Mouse (Mus musculus): ENCODE data around the gene Map7. TPM values are rescaled to one million over a fixed set of nuclear protein-coding genes. Genes with fewer than 3 reads are reported as not detected.

Gene Map7
- total RNA-seq, 2 experiments from 2014 or later: 42.3 to 49.4 TPM

DNA sequence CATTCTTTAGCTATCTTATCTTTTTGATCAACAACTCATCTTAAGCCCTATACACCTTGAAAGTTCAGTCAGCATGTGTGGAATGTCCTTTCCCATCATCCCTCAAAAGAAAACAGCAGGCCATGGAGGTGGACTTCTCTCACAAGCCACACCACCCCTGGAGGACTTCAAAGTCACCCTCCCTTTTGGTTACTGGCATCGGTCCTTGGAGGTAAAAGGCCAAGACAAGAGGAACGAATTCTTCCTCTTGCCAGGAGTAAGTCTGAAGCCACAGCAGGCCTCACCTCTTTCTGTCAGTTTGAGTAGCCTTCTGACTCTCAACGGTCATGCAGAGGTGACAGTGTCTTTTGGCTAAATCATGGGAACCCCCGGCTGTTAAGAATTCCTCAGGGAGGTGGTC, 36.1 kb downstream of the Map7 start:
- DNase-seq (ENCODE audit: low spot score in 2 of 2): no peak

DNA sequence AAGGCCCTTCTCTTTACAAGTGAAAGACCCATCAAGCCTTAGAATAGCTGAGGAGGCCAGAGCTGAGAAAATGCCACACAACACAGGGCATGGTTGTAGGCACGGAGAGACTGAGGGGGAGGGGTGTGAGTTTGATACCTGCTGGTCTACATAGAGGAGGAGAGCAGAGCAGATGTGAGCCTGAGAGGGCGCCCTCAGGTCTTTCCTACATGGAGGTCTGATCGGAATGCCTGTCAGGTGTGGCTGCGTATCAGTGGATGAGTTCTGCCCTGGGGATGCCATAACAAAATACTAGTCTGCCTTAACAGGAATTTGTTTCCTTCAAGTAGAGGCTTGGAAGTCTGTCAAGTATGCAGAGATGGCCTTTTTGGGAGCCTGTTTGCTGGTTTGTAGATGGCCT, 37.0 kb downstream of the Map7 start:
- no peak for DNase-seq (ENCODE audit: low spot score in 2 of 2)

GRCm38 (mm10) chr10:20185806-20186205, 37.5 kb downstream of the Map7 start:
- DNase-seq (ENCODE audit: low spot score in 2 of 2): no peak

DNA sequence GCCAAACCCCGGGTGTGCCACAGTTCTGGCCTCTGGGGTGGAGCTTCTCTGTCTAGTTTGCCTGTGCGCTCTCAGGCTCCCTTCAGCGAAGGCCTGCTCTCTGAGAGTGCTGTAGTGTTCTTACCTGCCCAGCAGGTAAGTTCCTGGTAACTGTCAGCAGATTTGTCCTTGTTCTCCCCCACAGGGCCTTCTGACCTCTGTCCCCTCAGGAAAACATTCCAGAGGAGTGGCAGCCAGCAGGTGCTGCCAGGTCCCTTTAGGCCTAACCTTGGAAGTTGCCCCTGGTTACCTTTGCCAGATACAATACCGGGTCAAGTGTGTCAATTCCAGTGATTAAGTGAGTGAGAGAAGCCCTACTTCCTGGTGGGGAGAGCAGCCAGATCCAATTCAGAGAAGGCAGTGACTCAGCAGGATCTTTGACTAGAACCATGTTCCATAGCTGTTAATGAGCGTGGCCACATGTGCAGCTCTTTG, 38.6 kb downstream of the Map7 start:
- DNase-seq (ENCODE audit: low spot score in 2 of 2): no peak

DNA sequence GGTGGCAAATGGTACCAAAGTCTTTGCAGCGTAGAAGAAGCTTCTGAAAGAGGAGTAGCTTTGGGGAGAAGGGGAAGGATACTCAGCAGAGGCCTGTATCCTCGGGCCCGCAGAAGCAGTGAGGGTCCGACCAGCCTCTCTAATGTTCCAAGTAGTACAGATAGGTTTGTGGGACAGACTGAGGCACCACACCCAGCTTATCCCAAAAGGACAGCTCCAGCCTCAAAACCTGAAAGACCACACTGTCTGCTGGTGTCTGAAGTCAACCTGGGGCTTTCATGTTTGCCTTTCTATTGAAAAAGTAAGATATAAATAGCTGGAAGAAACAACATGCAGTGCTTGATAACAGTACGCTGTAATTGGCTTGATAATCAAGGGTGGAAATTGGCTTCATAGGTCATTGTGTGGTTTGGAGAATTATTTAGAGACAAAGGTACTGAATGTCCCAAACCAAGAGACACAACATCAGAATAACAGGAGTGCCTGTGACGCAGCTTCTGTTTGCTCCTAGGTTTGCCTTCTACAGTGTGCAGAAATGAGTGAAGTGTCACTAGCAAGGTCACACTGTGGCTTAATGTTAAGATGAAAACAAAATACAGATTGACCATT, 42.0 kb downstream of the Map7 start:
- no peak for DNase-seq (ENCODE audit: low spot score in 2 of 2)

GRCm38 (mm10) chr10:20194847-20195540, 46.7 kb downstream of the Map7 start:
- no peak for DNase-seq (ENCODE audit: low spot score in 2 of 2)

DNA sequence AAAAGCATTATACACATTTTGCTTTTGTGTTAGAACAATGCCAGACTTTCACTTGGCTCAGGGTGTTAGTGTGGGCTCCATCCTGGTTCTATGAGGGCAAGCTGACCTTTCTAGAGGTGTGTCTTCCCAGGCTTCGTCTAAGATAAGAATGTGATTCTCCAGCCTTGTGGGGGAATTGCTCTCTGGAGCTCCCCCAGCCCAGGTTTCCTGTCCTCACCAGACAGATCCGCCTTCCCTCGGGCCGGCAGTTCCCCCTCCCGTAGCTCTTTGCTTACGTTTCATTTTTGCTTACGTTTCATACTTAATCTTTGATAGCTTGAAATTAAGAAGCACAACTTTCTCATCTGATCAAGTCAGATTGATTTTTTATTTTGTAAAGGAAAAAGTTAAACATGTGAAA, 48.8 kb downstream of the Map7 start:
- no peak for DNase-seq (ENCODE audit: low spot score in 2 of 2)

GRCm38 (mm10) chr10:20198968-20199737, 50.9 kb downstream of the Map7 start:
- no peak for DNase-seq (ENCODE audit: low spot score in 2 of 2)

DNA sequence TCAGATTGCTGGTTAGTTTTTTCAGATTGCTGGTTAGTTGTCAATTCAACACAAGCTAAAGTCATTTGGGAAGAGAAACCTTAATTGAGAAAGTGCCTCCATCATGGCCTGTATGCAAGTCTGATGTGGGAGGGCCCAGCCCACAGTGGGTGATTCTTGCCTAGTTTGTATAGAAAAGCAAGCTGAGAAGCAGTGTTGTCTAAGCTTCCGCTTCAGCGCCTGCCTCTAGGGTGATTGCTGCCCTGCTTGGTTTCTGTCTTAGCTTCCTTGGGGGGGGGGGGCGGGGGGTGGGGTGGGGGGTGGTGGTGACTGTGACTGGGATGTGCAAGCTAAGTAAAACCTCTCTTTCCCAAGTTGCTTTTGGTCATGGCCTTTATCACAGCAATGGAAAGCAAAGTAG, 53.0 kb downstream of the Map7 start:
- no peak for DNase-seq (ENCODE audit: low spot score in 2 of 2)

DNA sequence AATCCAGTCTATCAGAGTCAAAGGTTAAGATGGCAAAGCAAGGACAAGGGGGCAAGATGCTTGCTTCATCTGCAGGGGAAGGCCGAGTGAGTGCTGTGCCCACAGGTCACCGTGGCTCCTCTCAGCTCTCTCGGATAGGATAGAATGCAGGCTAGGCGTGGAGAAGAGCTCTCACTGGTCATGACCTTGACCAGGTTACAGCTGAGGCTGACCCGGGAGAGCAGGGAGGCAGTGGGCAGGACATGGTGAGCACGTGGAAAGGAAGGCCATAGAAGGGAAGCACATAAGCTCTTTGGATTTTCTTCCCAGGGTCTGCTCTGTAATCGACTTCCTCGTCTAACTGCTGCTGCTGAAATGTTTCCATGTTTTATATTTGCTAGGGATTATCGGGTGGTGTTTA, 53.9 kb downstream of the Map7 start:
- DNase-seq (ENCODE audit: low spot score in 2 of 2): no peak

DNA sequence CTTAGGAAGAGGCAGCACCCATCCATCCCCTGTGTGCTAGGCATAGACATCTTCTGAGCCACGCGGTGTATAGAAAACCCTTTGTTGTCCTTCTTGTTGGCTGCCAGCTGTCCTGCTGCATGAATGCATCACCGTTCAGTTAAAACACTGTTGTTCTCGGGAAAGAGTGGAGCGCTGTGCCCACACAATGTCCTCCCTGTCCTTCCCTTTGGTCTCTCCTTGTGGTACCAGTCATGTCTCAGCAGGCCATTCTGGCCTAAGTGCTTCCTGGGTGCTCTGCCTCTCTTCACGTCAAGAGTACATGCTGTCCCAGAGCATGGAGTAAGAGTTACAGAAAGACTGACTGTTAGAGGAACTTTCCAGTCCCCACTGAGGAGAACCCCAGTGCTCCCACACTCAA, 54.5 kb downstream of the Map7 start:
- DNase-seq (ENCODE audit: low spot score in 2 of 2): no peak

DNA sequence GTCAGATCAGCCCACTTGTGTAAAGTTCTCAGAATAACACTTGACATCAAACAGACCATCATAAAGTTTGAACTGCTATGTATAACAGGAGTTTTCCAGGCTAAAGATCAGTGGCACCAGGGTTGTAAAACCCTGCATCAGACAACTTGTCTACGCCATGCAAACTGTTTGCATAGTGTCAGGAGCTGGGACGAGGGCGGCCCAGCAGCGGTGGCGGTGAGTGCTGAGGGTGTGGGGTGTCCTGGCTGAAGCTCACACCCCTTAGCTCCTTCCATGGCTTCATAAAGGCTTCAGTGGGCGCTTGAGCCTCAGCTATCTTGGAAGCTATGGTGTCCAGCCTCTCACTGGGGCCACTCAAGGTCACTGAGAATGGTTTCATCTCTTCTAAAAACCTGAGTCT, 55.2 kb downstream of the Map7 start:
- DNase-seq (ENCODE audit: low spot score in 2 of 2): no peak

DNA sequence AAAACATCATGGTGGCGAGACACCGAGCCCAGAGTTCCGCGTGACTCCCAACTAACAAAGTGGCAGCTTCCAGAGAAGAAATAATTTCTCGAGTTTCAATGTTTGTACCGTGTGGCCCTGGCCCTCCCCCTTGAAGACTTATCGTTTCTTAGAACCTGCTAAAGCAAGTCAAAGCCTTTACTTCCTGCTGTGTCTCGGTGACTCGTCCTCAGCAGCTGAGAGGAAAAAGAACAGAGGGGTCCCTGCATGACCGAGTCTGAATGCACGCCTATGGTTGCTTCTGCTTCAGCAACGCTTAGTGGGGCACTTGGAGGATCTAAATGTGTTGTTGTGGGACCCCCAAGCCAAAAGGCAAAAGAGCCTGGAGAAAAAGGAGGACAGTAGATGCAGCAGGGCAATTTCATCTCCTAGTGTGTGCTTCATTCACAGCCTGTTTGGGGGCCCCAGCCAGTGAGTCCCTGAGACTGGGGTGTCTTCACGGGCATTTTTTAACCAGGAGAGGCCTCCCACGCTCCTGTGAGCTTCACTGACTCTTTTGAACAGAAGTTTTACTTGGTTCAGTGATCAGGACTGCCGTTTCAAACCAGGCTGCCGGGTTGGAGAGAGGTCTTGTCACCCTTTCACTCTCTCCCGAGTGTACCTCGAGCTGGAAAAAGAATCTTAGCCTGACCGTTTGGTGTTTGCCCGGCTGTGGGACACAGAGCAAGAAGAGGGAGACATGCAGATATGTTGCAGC, 56.6 kb downstream of the Map7 start:
- no peak for DNase-seq (ENCODE audit: low spot score in 2 of 2)

GRCm38 (mm10) chr10:20206966-20207365, 58.7 kb downstream of the Map7 start:
- DNase-seq (ENCODE audit: low spot score in 2 of 2): no peak

DNA sequence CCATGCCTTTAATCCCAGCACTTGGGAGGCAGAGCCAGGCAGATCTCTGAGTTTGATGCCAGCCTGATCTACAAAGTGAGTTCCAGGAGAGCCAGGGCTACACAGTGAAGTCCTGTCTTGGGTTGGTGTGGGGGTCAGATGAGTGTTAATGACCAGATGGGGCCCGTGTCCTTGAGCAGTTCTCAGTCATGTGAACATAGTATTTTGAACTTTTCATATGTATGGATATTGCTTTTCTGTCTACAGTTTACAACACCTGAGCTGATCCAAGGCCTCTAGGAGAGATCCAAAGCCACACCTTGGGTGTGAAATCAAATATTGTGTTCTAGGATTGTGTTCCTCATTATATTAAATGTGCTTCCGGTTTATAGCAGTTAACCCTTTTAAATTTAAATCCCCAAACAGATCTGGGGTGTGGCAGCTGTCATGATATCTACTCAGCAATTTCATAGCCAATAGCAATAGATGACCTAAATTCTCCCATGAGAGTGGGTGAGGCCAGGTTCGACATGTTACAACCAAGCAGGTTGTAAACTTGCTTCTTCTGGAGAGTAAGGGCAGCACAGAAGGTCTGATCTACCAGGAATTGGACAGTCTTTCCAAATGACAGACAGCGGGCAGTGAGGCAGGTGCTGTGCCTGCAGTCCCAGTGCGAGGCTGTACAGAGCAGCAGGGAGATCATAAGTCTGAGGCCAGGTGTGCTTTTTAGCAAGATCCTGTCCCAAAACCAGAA, 61.5 kb downstream of the Map7 start:
- no peak for DNase-seq (ENCODE audit: low spot score in 2 of 2)

DNA sequence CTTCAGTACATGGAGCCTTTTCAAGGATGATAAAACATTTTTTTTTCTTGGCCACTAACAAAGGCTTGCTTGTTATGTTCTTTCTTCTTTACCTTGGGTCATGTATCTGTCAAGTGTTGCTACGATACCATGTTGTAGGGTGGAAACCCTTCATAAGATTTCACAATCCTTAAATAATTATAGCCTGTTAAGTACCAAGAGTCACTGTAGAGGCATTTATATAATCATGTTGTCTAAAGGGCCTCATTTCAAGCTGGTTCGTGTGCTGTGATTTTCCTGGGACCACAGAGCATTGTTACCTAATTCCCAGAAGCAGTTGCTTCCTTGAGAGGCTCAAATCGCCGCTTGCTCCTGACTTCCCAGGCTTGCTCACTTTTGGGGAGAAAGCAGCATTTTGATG, 66.1 kb downstream of the Map7 start:
- no peak for DNase-seq (ENCODE audit: low spot score in 2 of 2)

DNA sequence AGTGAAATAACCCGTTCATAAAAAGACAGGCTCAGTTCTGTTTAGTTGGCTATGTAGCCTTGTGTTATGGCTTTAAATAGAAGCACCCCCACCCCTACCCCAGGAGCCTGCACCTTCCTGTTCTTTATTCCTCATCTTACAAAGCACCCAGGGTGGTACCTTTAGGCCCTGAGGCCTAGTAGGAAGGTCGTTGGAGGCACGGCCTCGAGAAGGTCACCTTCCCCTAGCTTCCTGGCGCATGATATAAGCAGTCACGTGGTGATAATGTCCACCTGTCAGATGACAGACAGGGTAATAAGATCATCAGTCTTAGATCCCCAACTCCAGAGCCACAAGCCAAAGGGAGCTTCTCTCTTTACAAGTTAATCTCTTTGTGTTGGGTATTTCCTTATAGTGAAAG, 68.7 kb downstream of the Map7 start:
- no peak for DNase-seq (ENCODE audit: low spot score in 2 of 2)

DNA sequence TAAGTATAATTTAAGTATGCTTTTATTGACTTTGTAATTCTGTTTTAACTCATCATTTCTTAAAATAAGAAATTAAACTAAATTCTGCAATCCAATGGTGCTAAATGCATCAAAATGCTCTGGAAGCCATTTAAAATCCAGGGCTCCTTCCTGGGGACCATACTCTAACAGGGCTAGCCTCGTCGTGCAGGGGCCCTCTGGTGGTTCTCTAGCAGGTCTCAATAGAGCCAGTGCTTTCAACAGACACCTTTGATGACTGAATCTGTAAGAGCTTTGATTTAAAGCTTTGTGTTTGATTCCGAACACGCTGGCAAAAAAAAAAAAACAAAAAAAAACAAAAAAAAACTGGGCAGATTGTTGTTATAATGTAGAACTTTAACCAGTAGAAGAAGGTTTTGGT, 70.6 kb downstream of the Map7 start:
- DNase-seq (ENCODE audit: low spot score in 2 of 2): no peak

DNA sequence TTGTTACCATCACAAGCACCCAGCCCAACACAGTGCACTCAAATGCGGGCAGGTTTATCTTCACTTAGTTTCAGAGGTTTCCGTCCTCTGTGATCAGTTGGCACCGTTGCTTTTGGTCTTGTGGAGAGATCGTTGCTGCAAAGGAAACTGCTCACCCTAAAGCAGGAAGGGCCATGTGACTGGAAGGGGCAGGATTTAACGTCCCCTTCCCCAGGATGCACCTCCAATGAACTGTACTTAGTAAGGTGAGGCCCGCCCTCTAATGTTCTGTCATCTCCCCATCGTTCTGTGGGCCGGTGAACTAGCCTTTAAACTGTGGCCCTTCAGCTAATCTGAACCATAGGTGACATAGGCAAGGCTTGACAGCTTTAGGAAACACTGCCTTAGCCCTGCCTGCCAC, 71.3 kb downstream of the Map7 start:
- DNase-seq (ENCODE audit: low spot score in 2 of 2): no peak

DNA sequence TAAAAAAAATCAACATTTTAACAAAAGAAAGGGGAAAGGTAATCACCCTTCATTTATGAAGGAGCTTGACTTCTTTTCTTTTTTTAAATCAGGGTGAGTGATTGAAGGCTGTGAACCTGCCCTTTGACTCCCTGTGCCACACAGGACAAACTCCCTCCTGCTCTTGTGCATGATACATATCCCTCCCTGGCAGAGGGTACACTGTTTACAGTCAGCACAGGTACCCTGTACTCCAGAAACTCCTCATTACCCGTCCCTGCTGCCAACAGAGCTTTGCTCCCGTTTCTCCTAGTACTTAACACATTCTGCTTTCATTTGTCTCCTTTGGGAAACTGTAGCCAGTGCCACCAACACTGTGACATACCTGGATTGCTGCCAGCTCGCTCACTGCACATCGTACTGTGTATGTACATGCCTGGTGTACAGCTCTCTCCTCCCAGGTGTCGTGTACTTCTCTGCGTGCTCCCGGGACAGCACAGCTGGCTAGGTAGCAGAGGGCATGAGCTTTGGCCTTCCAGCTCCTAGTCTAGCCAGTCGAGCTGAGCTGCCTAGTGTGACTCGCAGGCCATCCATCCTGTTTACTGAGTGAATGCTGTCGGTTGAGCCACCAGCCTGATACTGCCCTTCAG, 72.3 kb downstream of the Map7 start:
- DNase-seq (ENCODE audit: low spot score in 2 of 2): no peak

DNA sequence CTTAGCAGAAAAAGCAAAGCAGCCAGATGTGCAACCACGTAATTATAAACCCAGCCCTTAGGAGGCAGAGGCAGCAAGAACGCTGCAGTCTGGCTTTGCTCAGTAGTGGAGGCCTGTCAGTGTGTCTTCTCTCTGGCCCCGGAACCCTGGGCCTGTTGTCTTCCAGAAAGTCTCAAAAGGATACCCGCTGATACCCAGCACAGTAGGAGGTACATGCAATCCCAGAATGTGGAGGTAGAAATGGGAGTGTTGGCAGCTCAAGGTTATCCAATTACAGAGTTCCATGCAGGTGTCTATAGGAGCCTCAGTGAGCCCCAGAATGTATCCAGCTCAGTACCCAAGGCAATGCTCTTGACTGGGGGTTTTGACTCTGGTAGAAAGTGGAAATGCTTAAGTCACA, 73.7 kb downstream of the Map7 start:
- no peak for DNase-seq (ENCODE audit: low spot score in 2 of 2)
